Mouse (Mus musculus) bone marrow, adult 2 months (tissue): ENCODE data around the gene Arhgef17.

Experiments
- CTCF ChIP-seq: fragments of 200-500 bp; IDR thresholded peaks from 2 replicates; pipeline ENCODE4 v1.5.1; 2011; ENCODE audit warnings: low read length, control low read depth; ENCODE audit not compliant: control insufficient read depth, insufficient read depth
- POLR2A ChIP-seq: fragments of 200-500 bp; IDR thresholded peaks from 2 replicates; pipeline ENCODE4 v1.6.1; 2011; ENCODE audit warnings: low read depth, mild to moderate bottlenecking, control low read depth, low read length, borderline replicate concordance; ENCODE audit not compliant: control insufficient read depth

DNA sequence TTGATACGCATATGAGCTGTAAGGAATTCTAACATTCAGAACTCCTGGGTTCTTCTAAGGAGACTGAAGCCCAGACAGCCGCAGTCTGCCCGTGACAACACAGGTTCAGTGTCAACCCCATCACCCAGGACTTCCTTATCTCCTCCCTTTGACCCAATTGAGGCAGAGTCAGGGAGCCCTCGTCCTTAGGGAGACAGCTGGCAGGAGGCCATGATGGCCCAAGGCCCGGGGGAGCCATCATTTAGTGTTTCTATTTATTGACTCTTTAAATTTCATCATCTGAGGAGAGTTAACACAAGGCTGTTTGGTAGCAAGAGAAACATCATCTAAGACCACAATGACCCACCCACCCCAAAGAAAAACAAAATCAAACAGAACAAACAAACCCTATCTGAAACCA, 60.0 kb downstream of the Arhgef17 start:
- TF ChIP-seq CTCF = no peak
- no peak for TF ChIP-seq POLR2A
